ENCODE assay signal across 8 mouse cellular contexts in the genomic region with DNA sequence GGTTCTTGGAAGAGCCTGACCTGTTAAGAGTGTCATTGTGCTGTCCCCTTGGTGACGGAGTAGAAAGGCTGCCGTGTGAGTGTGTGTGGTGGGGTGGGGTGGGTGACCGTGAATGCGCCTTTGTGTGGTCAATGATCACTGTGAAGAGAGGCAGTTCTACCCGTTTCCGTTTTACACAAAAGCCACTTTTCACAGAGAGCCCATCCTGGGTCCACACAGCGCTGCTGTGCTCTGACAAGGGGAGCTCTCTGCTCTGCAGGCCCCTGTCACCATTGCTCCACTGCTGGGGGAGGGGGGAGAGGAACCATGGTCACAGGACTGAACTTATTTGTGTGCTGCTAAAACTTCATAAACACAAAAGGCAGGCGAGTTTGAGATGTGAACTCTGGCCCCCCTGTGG. TPM values are rescaled to one million over a fixed set of nuclear protein-coding genes. Genes with fewer than 3 reads are reported as not detected.
DNase-seq lines count a peak whose midpoint lies in the region; ATAC-seq lines count a peak whose summit lies in the region.
"Had no signal": no experiment of that assay in that cellular context is flagged by ENCODE, and none has a peak within 500 bp of the region (broad histone marks: within the 10 kb centered on the region; RNA-seq: fewer than 3 reads in every experiment).

No protein-coding gene starts in this region.

- H3K4me2 ChIP-seq in liver, embryonic 11.5 days, result peak overlapping the region; percentile 90
- peak overlapping the region; percentile 96 for H3K4me2 ChIP-seq in embryonic facial prominence, embryonic 13.5 days
- H3K4me2 ChIP-seq in hindbrain, embryonic 15.5 days, result peak overlapping the region; percentile 21; the same call in 1 of the 2 replicates
- peak overlapping the region; percentile 24 for H3K4me2 ChIP-seq in neural tube, embryonic 12.5 days (replicated peaks)

- 61% methylated on average over 8 of the region's 8 CpGs for WGBS in liver, embryonic 11.5 days
- 34% methylated on average over 8 of the region's 8 CpGs for WGBS in embryonic facial prominence, embryonic 13.5 days
- 27% methylated on average over 8 of the region's 8 CpGs for WGBS in hindbrain, embryonic 15.5 days
- 38% methylated on average over 8 of the region's 8 CpGs for WGBS in neural tube, embryonic 12.5 days

- peak overlapping the region; percentile 96 for H3K9ac ChIP-seq in liver, embryonic 11.5 days (ENCODE audit: low read depth, low read length)
- peak overlapping the region; percentile 92 for H3K9ac ChIP-seq in embryonic facial prominence, embryonic 13.5 days
- H3K9ac ChIP-seq in hindbrain, embryonic 15.5 days, result no peak overlapping the region
- H3K9ac ChIP-seq in neural tube, embryonic 12.5 days, result peak overlapping the region; percentile 45

- DNase-seq in liver, embryonic 11.5 days (ENCODE audit: low spot score), result no peak
- DNase-seq in liver, result no peak
- no peak for DNase-seq in adrenal gland, adult 18-20 months (ENCODE audit: low spot score in 2 of 2)
- no peak for DNase-seq in kidney, postnatal 4 days
- DNase-seq: lung, adult 2 months had no signal

- H3K27me3 ChIP-seq in liver, embryonic 11.5 days (replicated peaks; ENCODE audit: control insufficient read depth, insufficient read depth, low read length), result no peaks in the 10 kb centered on the region
- no peaks in the 10 kb centered on the region for H3K27me3 ChIP-seq in embryonic facial prominence, embryonic 13.5 days
- H3K27me3 ChIP-seq in hindbrain, embryonic 15.5 days, result no peaks in the 10 kb centered on the region
- H3K27me3 ChIP-seq in neural tube, embryonic 12.5 days (replicated peaks), result no peaks in the 10 kb centered on the region

- no peak for ATAC-seq in liver, embryonic 11.5 days (replicated peaks; ENCODE audit: low FRiP score)
- no peak for ATAC-seq in embryonic facial prominence, embryonic 13.5 days (ENCODE audit: insufficient number of reproducible peaks, insufficient read depth, low FRiP score, low TSS enrichment, low read depth)
- ATAC-seq in hindbrain, embryonic 15.5 days (ENCODE audit: low FRiP score, low read depth), result no peak
- no peak for ATAC-seq in neural tube, embryonic 12.5 days (ENCODE audit: low FRiP score, low read depth)

- H3K4me1 ChIP-seq in liver, embryonic 11.5 days (replicated peaks; ENCODE audit: control insufficient read depth, insufficient read depth, low read length), result peaks cover 51% of the 10 kb centered on the region
- H3K4me1 ChIP-seq in embryonic facial prominence, embryonic 13.5 days, result peaks cover 40% of the 10 kb centered on the region
- H3K4me1 ChIP-seq in hindbrain, embryonic 15.5 days (replicated peaks), result peaks cover 45% of the 10 kb centered on the region
- peaks cover 41% of the 10 kb centered on the region for H3K4me1 ChIP-seq in neural tube, embryonic 12.5 days

- peak overlapping the region; percentile 96 for H3K4me3 ChIP-seq in liver, embryonic 11.5 days (ENCODE audit: low read depth, low read length)
- no peak overlapping the region for H3K4me3 ChIP-seq in embryonic facial prominence, embryonic 13.5 days
- 0 out of 2 replicates have a peak overlapping the region, but pooled peaks have one; percentile 6 for H3K4me3 ChIP-seq in hindbrain, embryonic 15.5 days
- H3K4me3 ChIP-seq in neural tube, embryonic 12.5 days, result no peak overlapping the region

- H3K27ac ChIP-seq in liver, embryonic 11.5 days (ENCODE audit: low read depth, low read length), result peak overlapping the region; percentile 96
- H3K27ac ChIP-seq in embryonic facial prominence, embryonic 13.5 days, result peak overlapping the region; percentile 60; the same call in 1 of the 2 replicates
- peak overlapping the region; percentile 62 for H3K27ac ChIP-seq in hindbrain, embryonic 15.5 days (replicated peaks)
- no peak overlapping the region; the same call in 1 of the 2 replicates for H3K27ac ChIP-seq in neural tube, embryonic 12.5 days

- no peaks in the 10 kb centered on the region for H3K9me3 ChIP-seq in liver, embryonic 11.5 days (ENCODE audit: control insufficient read depth, low read length)
- H3K9me3 ChIP-seq in embryonic facial prominence, embryonic 13.5 days, result no peaks in the 10 kb centered on the region
- H3K9me3 ChIP-seq in hindbrain, embryonic 15.5 days, result no peaks in the 10 kb centered on the region
- H3K9me3 ChIP-seq in neural tube, embryonic 12.5 days, result no peaks in the 10 kb centered on the region

- peaks cover 9% of the 10 kb centered on the region; the same call in 1 of the 2 replicates for H3K36me3 ChIP-seq in liver, embryonic 11.5 days (ENCODE audit: control insufficient read depth, insufficient read depth, low read length)
- peaks cover 24% of the 10 kb centered on the region for H3K36me3 ChIP-seq in embryonic facial prominence, embryonic 13.5 days
- peaks cover 16% of the 10 kb centered on the region; the same call in 1 of the 2 replicates for H3K36me3 ChIP-seq in hindbrain, embryonic 15.5 days
- H3K36me3 ChIP-seq in neural tube, embryonic 12.5 days, result peaks cover 23% of the 10 kb centered on the region

RNA-seq across cellular contexts. Expression of a gene that starts 2.3 kb away (rescaled TPM):
- 58.5 and 63.8 TPM in 2 replicates for polyA plus RNA-seq in liver, embryonic 11.5 days (2014; fragmentation: Nextera tagmentation; extraction: Ambion mirVana)
- polyA plus RNA-seq in embryonic facial prominence, embryonic 13.5 days (2015; fragmentation: Nextera tagmentation; extraction: Ambion mirVana), result 49.3 and 54.5 TPM in 2 replicates
- polyA plus RNA-seq in hindbrain, embryonic 15.5 days (2015; fragmentation: Nextera tagmentation; extraction: Ambion mirVana), result 76.8 and 87.4 TPM in 2 replicates
- 51.2 and 51.3 TPM in 2 replicates for polyA plus RNA-seq in neural tube, embryonic 12.5 days (2016; fragmentation: Nextera tagmentation; extraction: Ambion mirVana)
- 10 to 100 TPM; 24.0 to 28.3 TPM for total RNA-seq in adrenal gland, adult 18-20 months (2021)

RNA-seq across cellular contexts. Expression of a gene that starts 2.4 kb away (rescaled TPM):
- polyA plus RNA-seq in liver, embryonic 11.5 days (2014; fragmentation: Nextera tagmentation; extraction: Ambion mirVana), result 403 and 453 TPM in 2 replicates
- 313 and 339 TPM in 2 replicates for polyA plus RNA-seq in embryonic facial prominence, embryonic 13.5 days (2015; fragmentation: Nextera tagmentation; extraction: Ambion mirVana)
- 210 and 228 TPM in 2 replicates for polyA plus RNA-seq in hindbrain, embryonic 15.5 days (2015; fragmentation: Nextera tagmentation; extraction: Ambion mirVana)
- 265 and 274 TPM in 2 replicates for polyA plus RNA-seq in neural tube, embryonic 12.5 days (2016; fragmentation: Nextera tagmentation; extraction: Ambion mirVana)
- total RNA-seq in adrenal gland, adult 18-20 months (2021), result 10 to 100 TPM; 22.9 to 34.3 TPM

RNA-seq across cellular contexts. Expression of a gene that starts 13.5 kb away (rescaled TPM):
- 0.05 TPM in 1 of 2 replicates, not detected in the other for polyA plus RNA-seq in liver, embryonic 11.5 days (2014; fragmentation: Nextera tagmentation; extraction: Ambion mirVana)
- polyA plus RNA-seq in embryonic facial prominence, embryonic 13.5 days (2015; fragmentation: Nextera tagmentation; extraction: Ambion mirVana), result 1.9 and 2.0 TPM in 2 replicates
- polyA plus RNA-seq in hindbrain, embryonic 15.5 days (2015; fragmentation: Nextera tagmentation; extraction: Ambion mirVana), result 15.8 and 18.5 TPM in 2 replicates
- 0.65 and 1.3 TPM in 2 replicates for polyA plus RNA-seq in neural tube, embryonic 12.5 days (2016; fragmentation: Nextera tagmentation; extraction: Ambion mirVana)
- 1 to 10 TPM; 4.1 to 6.3 TPM for total RNA-seq in adrenal gland, adult 18-20 months (2021)

RNA-seq across cellular contexts. Expression of a gene that starts 14.3 kb away (rescaled TPM):
- not detected in 2 replicates for polyA plus RNA-seq in liver, embryonic 11.5 days (2014; fragmentation: Nextera tagmentation; extraction: Ambion mirVana)
- polyA plus RNA-seq in embryonic facial prominence, embryonic 13.5 days (2015; fragmentation: Nextera tagmentation; extraction: Ambion mirVana), result not detected in 2 replicates
- 0.22 and 0.33 TPM in 2 replicates for polyA plus RNA-seq in hindbrain, embryonic 15.5 days (2015; fragmentation: Nextera tagmentation; extraction: Ambion mirVana)
- polyA plus RNA-seq in neural tube, embryonic 12.5 days (2016; fragmentation: Nextera tagmentation; extraction: Ambion mirVana), result 0.06 and 0.10 TPM in 2 replicates
- total RNA-seq in adrenal gland, adult 18-20 months (2021), result under 1 TPM; 0.10 to 0.13 TPM

RNA-seq across cellular contexts. Expression of a gene that starts 30.9 kb away (rescaled TPM):
- polyA plus RNA-seq in liver, embryonic 11.5 days (2014; fragmentation: Nextera tagmentation; extraction: Ambion mirVana), result 1,793 and 1,800 TPM in 2 replicates
- polyA plus RNA-seq in embryonic facial prominence, embryonic 13.5 days (2015; fragmentation: Nextera tagmentation; extraction: Ambion mirVana), result 1,868 and 1,916 TPM in 2 replicates
- 1,303 and 1,311 TPM in 2 replicates for polyA plus RNA-seq in hindbrain, embryonic 15.5 days (2015; fragmentation: Nextera tagmentation; extraction: Ambion mirVana)
- 1,342 and 1,429 TPM in 2 replicates for polyA plus RNA-seq in neural tube, embryonic 12.5 days (2016; fragmentation: Nextera tagmentation; extraction: Ambion mirVana)
- 100 to 1,000 TPM; 903 to 981 TPM for total RNA-seq in adrenal gland, adult 18-20 months (2021)

Comparison
In these comparisons a context has a peak if more than half of its experiments do, and no peak if none do; other contexts are left out.
1. H3K4me2 ChIP-seq: peak in every context shown above with its lines; median percentile 96 in embryonic facial prominence, embryonic 13.5 days; 90 in liver, embryonic 11.5 days; 24 in neural tube, embryonic 12.5 days; 21 in hindbrain, embryonic 15.5 days.
2. H3K4me3 ChIP-seq: peak in liver, embryonic 11.5 days (single experiment) and hindbrain, embryonic 15.5 days (single experiment); none in embryonic facial prominence, embryonic 13.5 days (single experiment) and neural tube, embryonic 12.5 days (single experiment).